Mouse (Mus musculus): ENCODE measurements at regions not wholly inside any gene's neighbourhood (a gene's known extent, or its start where the extent isn't known, plus 50 kb on each side); places are given as distances from the start of the nearest gene placed in this dataset.

DNA sequence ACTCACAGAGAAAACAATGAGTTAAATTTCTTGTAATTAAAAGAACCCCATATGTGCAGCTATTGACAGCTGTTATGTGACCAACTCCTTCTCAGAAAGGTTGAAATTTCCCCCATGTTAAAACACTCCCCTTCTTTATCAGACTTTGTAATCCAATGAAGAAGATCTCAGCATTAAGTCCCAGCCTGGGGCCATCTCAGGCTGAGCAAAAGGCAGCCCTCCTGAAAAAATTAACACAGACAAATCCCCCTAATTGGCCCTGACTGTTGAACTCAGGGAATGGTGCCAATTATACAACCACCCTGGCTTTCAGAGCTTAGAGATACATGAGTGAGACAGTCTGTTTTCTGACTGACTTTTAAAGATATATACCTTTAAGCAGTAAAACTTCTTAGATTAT lies 454.9 kb upstream of the Atp11b start:
- TF ChIP-seq POLR2A (IDR thresholded peaks at IDR 0.05; ENCODE audit: low read depth, low read length) (no peak), CTCF (IDR thresholded peaks at IDR 0.05; ENCODE audit: borderline replicate concordance, insufficient read depth, low read length) (no peak)
